Mouse (Mus musculus) MEL (cell line): ENCODE results near the gene Apc2.
A peak's percentile ranks its signal among the peaks of the same experiment; 100 is the strongest.

Experiments used
- CTCF ChIP-seq, 3 experiments: IDR thresholded peaks in 2 of 3; conservative IDR thresholded peaks in 1 of 3; 2 replicates each; pipeline ENCODE4 v1.5.1; 2011 to 2012; ENCODE audit warnings: low read length in 3 of 3, low read depth in 2 of 3, mild to moderate bottlenecking in 2 of 3, improper control_type of control experiment in 1 of 3, inconsistent platforms in 1 of 3, mixed read lengths in 1 of 3, moderate library complexity in 1 of 3; ENCODE audit not compliant: control insufficient read depth in 1 of 3, insufficient read depth in 1 of 3, poor library complexity in 1 of 3, severe bottlenecking in 1 of 3
- EP300 ChIP-seq, 2 experiments: IDR thresholded peaks; 2 replicates each; pipeline ENCODE4 v1.6.1; 2011; ENCODE audit warnings: improper control_type of control experiment in 2 of 2, low read length in 2 of 2, low read depth in 1 of 2, mild to moderate bottlenecking in 1 of 2
- GATA1 ChIP-seq: IDR thresholded peaks from 2 replicates; pipeline ENCODE4 v1.6.1; 2011; ENCODE audit warnings: low read depth, low read length, improper control_type of control experiment
- KAT2A ChIP-seq: conservative IDR thresholded peaks from 2 replicates; pipeline ENCODE4 v1.6.1; 2012; ENCODE audit warnings: low read depth, low read length, improper control_type of control experiment, inconsistent platforms
- POLR2A ChIP-seq, 2 experiments: IDR thresholded peaks; 2 replicates each; pipeline ENCODE4 v1.6.1; 2011 to 2012; ENCODE audit warnings: low read length in 2 of 2, mild to moderate bottlenecking in 2 of 2, control low read depth in 1 of 2, improper control_type of control experiment in 1 of 2, low read depth in 1 of 2, moderate library complexity in 1 of 2; ENCODE audit not compliant: control insufficient read depth in 1 of 2, insufficient read depth in 1 of 2, poor library complexity in 1 of 2
- TCF12 ChIP-seq: IDR thresholded peaks from 2 replicates; pipeline ENCODE4 v1.6.1; 2014; ENCODE audit warnings: low read depth, mild to moderate bottlenecking, inconsistent platforms, low read length, improper control_type of control experiment, moderate library complexity
- USF1 ChIP-seq: IDR thresholded peaks from 2 replicates; pipeline ENCODE4 v1.6.1; 2014; ENCODE audit warnings: low read depth, mild to moderate bottlenecking, inconsistent platforms, low read length, improper control_type of control experiment, moderate library complexity
- USF2 ChIP-seq, 2 experiments: IDR thresholded peaks; 2 replicates each; pipeline ENCODE4 v1.6.1; 2011 to 2012; ENCODE audit warnings: improper control_type of control experiment in 2 of 2, low read length in 2 of 2, borderline replicate concordance in 1 of 2, inconsistent platforms in 1 of 2, low read depth in 1 of 2, mild to moderate bottlenecking in 1 of 2; ENCODE audit not compliant: insufficient read depth in 1 of 2
- ZNF384 ChIP-seq: IDR thresholded peaks from 2 replicates; pipeline ENCODE4 v1.6.1; 2012; ENCODE audit warnings: low read depth, mild to moderate bottlenecking, inconsistent platforms, low read length, improper control_type of control experiment

GRCm38 (mm10) chr10:80322811-80323211, 27.0 kb downstream of the Apc2 start:
- TF ChIP-seq CTCF (IDR thresholded peaks at IDR 0.05 in 2 of 3, conservative IDR thresholded peaks at IDR 0.05 in 1 of 3; ENCODE audit: control insufficient read depth in 1 of 3, insufficient read depth in 1 of 3, low read depth in 2 of 3, low read length in 3 of 3, poor library complexity in 1 of 3, severe bottlenecking in 1 of 3) (peak in 2 of 3 experiments; percentile 4 to 11; a peak in 2 of 6 replicates), TCF12 (no peak), ZNF384 (no peak), GATA1 (no peak), POLR2A (IDR thresholded peaks at IDR 0.05; ENCODE audit: control insufficient read depth in 1 of 2, insufficient read depth in 1 of 2, low read depth in 1 of 2, low read length in 2 of 2, poor library complexity in 1 of 2) (peak; percentile 43 to 58; a peak in 2 of 4 replicates), USF2 (IDR thresholded peaks at IDR 0.05; ENCODE audit: borderline replicate concordance in 1 of 2, insufficient read depth in 1 of 2, low read depth in 1 of 2, low read length in 2 of 2) (no peak), EP300 (IDR thresholded peaks at IDR 0.05; ENCODE audit: low read depth in 1 of 2, low read length in 2 of 2) (no peak), KAT2A (no peak), USF1 (no peak)
